Mouse (Mus musculus) bone marrow macrophage, adult 2 months (primary cell): ENCODE results near the gene Gm21866. TPM values are rescaled to one million over a fixed set of nuclear protein-coding genes. Genes with fewer than 3 reads are reported as not detected.
"Not testable (repeated sequence)": the region's sequence is repeated elsewhere in the genome, so short reads cannot be mapped to it uniquely, and the experiment has no call there.

Experiments used
- H3K27ac ChIP-seq: 2 replicates; pipeline ENCODE4 v1.5.1; 2012; ENCODE audit warnings: low read depth, low read length; ENCODE audit not compliant: insufficient read depth
- H3K4me1 ChIP-seq: 2 replicates; pipeline ENCODE4 v1.6.1; 2012; ENCODE audit warnings: low read length; ENCODE audit not compliant: control insufficient read depth, insufficient read depth
- H3K4me3 ChIP-seq: 2 replicates; pipeline ENCODE4 v1.5.1; 2012; ENCODE audit warnings: mild to moderate bottlenecking, low read length, moderate library complexity; ENCODE audit not compliant: insufficient read depth
- polyA plus RNA-seq: library from polyadenylated mRNA; stranded (reverse); fragments of >200 nt; gene quantifications from 2 replicates; pipeline ENCODE4 v1.2.4, GENCODE M21; 2012; ENCODE audit not compliant: missing spikeins, insufficient read depth, insufficient read length

Gm21866 gene
- not detected in 2 replicates for polyA plus RNA-seq

DNA sequence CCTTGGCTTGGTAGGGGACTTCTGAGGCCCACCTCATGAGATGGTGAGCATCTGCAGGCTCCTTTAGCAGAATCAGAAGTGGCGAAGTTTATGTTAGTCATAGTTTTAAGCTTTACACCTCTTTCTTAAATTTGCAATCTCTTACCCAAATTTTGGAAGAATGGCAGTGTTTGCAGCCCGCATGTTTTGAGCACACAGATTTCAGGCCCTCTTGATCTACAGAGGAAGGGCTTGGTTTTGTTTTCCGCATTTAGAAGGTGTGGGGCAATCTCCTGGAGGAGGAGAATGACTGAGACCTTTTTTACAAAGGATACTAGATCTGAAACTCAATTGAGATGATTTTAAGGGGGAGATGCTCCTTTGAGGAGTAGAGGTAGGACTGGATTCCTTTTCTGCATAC is at the start of gene Gm21866:
TSS of gene Gm21866 (minus strand) at position 101 of the 400 bp plus-strand sequence.
- not testable (repeated sequence) for H3K4me1 ChIP-seq, H3K27ac ChIP-seq, H3K4me3 ChIP-seq

DNA sequence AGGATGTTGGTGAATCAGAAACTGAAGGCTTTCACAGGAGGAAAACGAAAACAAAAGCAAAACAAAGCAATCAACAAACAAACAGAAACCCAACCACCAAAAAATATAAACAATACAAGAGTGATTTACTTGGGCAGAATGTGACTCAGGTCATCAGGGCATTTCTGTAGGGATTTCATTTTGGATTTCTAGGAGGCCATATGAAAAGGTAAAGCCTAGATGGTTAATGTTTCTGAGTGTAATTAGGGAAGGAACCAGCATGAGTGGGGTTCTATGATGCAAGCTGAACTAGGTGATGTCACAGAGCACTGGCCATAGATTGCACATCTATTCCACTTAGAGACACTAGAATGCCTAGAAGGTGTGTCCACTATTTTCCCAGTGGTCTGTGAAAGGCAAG is 28.3 kb upstream of the Gm21866 start, which contains the start of gene Gm20773:
TSS of gene Gm20773 (plus strand) at position 301 of the 400 bp plus-strand sequence.
- H3K4me1 ChIP-seq, H3K27ac ChIP-seq: not testable (repeated sequence)

More for the DNA sequence above, 28.3 kb upstream of the Gm21866 start, which contains the start of gene Gm20773:
- not testable (repeated sequence) for H3K4me3 ChIP-seq

Other genes with a start within 250 kb of the Gm21866 start
- gene Gm21828, start 241.7 kb downstream of the Gm21866 start, polyA plus RNA-seq = not detected in 2 replicates
- gene Gm21440, start 213.2 kb downstream of the Gm21866 start, polyA plus RNA-seq = not detected in 2 replicates
- not detected in 2 replicates for gene Gm21454, start 213.1 kb downstream of the Gm21866 start, polyA plus RNA-seq
- gene Gm21725, start 116.5 kb downstream of the Gm21866 start, polyA plus RNA-seq = not detected in 2 replicates
- gene Gm20773, start 28.4 kb upstream of the Gm21866 start, polyA plus RNA-seq = not detected in 2 replicates